Mouse (Mus musculus) liver, embryonic 15.5 days (tissue): Measurements from ENCODE around the gene Il1f8. TPM values are rescaled to one million over a fixed set of nuclear protein-coding genes. Genes with fewer than 3 reads are reported as not detected.

Experiments
- polyA plus RNA-seq: library from polyadenylated mRNA; unstranded; fragments of >200 nt; fragmentation: Nextera tagmentation; extraction: Ambion mirVana; gene quantifications from 2 replicates; pipeline ENCODE4 v1.2.1, GENCODE M21; 2015

Il1f8 gene
- polyA plus RNA-seq, 1 experiment from 2014 or later: not detected

Other genes starting within 250 kb of the Il1f8 start
- 0.36 and 0.51 TPM in 2 replicates for gene Hnmt, start 103.8 kb upstream of the Il1f8 start, polyA plus RNA-seq
- gene Tbpl2, start 56.6 kb upstream of the Il1f8 start, polyA plus RNA-seq: not detected in 2 replicates
- gene Il1f9, start 33.3 kb downstream of the Il1f8 start, polyA plus RNA-seq: 0.41 and 0.69 TPM in 2 replicates
- gene Il1f6, start 62.3 kb downstream of the Il1f8 start, polyA plus RNA-seq: not detected in 2 replicates
- gene Il1f5, start 123.8 kb downstream of the Il1f8 start, polyA plus RNA-seq: 0.13 TPM in 1 of 2 replicates, not detected in the other
- not detected in 2 replicates for gene Il1f10, start 138.0 kb downstream of the Il1f8 start, polyA plus RNA-seq
- gene Il1rn, start 183.7 kb downstream of the Il1f8 start, polyA plus RNA-seq: 8.2 and 12.0 TPM in 2 replicates
- 7.6 and 8.1 TPM in 2 replicates for gene Psd4, start 214.4 kb downstream of the Il1f8 start, polyA plus RNA-seq